Mouse (Mus musculus) spleen, postnatal 14 days (tissue): ENCODE data around the gene Apaf1.
A peak's percentile ranks its signal among the peaks of the same experiment; 100 is the strongest.

ENCODE experiments used
- DNase-seq, 2 experiments: peaks; one replicate each; pipeline ENCODE4 v3.0.0; 2021 to 2022; ENCODE audit warnings: low spot score in 2 of 2

The Apaf1 gene

DNA sequence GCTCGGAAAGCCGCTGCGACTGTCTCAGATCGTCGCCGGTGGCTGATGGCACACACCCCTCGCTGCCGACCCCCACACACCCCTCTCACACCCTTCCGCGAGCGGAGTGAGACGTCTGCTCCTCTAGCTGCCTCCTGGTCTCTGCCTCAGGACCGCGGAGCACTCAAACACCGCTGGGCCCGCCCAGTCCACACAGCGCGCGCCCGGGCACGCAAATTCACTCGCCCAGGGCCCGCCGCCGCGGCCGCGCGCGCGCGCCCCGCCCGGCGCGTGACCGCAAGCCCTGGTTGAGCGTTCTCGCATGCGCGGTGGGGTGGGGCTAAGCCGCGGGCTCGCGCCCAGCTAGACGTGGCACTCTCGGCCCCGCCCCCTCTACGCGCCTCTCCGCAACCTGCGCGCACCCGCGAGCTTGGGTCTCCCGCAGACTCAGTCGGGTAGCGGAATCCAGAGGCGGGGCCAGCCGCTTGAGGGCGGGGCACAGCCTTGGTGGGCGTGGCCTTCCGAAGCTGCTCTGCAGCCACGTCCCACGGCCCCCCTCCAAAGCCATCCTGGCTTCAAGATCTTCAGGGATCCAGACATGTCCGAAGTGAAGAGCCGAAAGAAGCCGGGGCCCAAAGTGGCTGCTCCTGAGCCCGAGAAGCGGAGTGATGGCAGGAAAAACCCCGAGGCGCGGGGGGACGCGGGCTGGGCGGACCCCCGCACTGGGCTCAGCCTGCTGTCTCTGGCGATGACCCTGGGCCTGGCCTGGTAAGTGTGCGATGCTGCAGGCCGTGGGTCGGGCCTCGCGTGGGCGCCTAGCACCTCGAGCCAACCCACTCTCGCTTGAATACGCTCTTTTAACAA, at the start of gene Apaf1, which contains the start of gene Ikbip:
TSS of gene Apaf1 (minus strand) at position 221 of the 843 bp plus-strand sequence.
TSS of gene Ikbip (plus strand) at position 391 of the 843 bp plus-strand sequence.
- DNase-seq, result peak; percentile 100

DNA sequence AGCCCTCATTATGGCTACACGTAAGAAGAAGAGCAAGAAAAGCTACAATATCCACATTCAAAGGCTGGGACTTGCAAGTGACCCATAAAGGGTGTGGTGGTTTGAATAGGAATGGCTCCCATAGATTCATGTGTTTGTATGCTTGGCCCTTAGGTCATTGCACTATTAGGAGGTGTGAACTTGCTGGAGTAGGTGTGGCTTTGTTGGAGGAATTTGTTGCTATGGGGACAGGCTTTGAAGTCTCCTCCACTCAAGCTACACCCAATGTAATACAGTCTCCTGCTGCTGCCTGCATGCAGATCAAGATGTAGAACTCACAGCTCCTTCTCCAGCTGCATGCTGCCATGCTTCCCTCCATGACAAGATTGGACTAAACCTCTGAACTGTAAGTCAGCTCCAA, 49.0 kb upstream of the Apaf1 start:
- no peak for DNase-seq

DNA sequence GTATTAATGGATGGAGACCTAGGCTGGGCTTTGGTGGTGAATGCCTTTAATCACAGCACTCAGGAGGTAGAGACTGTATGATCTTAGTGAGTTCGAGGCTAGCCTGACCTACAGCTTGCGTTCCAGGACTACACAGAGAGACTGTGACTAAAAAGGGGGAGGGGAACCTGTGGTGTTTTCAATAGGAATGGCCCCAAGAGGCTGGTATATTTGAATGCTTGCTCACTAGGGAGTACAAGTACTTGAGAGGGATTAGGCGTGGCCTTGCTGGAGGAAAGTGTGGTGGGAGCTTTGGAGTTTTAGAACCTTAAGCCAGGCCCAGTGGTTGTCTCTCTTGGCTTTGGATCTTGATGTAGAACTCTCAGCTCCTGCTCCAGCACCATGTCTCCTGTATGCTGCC, 48.2 kb upstream of the Apaf1 start:
- DNase-seq, result no peak

DNA sequence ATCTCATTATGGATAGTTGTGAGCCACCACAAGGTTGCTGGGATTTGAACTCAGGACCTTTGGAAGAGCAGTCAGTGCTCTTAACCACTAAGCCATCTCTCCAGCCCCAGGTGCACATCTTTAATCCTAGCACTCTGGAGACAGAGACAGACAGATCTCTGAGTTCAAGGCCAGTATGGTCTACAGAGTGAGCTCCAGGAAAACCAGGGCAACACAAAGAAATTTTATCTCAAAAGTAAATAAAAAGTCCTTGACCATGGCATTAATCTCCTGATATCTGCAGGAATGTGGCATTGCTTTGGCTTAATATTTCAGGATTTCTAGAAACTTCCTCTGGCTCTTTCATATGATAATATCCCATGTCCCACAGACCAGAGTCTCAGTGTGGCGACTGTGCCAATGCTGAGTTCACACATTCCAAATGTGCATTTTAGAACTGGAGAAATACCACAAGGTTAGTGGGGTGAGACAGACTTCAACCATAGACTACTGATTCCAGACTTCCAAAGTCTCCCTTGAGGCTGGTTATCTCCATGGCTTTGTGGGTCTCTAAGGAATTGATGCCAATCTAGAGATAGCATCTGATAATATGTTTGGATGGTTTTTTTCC, 46.1 kb upstream of the Apaf1 start:
- no peak for DNase-seq

DNA sequence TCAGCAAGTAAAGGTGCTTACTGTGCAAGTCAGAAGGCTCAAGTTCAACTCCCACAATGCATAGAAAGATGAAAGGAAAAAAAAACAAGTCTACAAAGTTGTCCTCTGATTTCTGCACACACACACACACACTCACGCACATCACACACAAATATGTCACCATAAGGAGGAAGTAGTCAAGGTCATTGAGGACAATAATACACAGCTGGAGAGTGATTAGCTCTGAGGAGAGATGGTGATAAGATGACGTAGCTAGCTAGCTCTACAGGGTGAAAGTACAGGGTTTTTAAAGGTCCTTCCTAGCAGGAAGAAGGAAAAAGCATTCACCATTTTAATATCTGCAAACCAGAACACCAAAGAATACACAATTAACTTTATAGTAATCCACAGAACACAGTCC, 44.8 kb upstream of the Apaf1 start:
- no peak for DNase-seq

DNA sequence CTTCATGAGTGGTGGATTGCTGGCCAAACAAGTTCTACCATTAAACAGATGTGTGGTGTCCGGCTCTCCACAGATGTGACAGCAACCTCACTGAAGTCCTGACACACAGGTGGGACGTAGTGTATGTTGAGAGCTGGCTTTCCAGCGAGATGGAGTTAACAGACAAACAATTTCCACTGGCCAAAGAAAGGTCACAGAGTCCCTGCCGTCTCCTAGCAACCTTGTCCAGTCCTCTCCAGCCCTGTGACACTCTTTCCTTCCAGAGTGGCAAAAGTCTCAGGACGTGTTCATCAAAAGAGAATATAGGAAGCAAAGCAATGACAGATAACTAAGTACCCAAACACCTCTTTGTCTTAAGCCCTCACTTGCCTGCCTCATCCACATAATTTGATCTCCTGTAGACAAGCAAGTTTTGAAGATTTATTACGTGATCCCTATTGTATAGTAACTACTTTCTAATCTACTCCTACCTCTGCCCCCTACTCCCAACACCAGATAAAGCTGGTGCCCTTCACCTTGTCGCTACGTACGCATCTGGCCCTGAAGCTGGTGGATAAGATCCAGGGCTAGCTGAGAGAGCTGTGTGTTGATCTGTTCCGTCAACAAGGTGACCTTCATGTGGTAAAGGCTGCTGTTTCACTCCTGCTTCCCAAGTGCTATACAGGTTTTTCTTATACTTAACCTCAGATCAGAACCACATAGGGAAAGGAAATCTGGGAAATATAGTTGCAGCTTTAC, 44.2 kb upstream of the Apaf1 start:
- DNase-seq, result no peak

DNA sequence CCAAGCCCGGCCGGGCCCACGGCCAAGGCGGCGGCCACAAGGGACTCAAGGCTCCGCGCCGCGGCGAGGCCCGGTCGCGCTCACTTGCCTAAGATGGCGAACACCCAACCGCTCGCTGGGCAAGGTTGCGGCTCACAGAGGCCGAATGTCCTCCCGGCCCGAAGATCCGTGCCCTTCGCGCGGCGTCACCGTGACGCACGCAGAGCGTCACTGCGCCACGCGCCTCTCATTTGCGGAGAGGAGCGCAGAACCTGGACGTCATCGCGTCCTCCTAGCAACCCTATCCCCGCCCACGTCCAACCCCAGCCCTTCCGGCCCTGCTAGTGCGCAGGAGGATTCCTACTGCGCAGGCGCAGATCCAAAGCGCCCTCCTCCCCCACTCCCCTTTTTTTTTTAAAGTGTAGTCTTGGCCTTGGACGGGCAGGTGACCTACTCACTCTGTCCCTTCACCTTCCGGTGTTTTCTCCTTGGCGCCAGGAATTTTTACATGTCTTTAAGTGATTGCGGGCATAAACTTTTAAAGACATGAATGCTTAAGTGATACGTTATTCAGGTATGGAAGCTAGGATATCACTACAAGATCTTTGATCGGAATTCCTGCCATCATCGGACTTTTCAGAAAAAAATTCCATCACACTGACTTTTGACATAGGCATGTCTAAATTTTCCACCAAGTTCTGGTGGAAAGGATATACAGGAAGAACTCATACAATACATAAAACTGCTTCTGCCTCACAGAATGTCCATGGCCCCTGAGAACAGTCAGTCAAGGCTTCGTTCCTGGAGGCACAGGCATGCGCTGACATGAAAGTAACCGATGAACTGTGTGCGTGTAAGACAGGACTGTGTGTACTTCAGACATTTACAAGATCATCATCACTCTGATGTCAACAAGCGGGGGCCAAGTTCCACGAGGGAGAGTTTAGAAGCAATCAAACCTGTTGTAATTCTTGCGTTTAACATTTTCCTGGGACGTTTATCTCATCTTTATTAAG, 41.6 kb upstream of the Apaf1 start, which contains the start of gene Slc25a3:
TSS of gene Slc25a3 (minus strand) at position 232 of the 995 bp plus-strand sequence.
- DNase-seq, result peak; percentile 97 to 99

DNA sequence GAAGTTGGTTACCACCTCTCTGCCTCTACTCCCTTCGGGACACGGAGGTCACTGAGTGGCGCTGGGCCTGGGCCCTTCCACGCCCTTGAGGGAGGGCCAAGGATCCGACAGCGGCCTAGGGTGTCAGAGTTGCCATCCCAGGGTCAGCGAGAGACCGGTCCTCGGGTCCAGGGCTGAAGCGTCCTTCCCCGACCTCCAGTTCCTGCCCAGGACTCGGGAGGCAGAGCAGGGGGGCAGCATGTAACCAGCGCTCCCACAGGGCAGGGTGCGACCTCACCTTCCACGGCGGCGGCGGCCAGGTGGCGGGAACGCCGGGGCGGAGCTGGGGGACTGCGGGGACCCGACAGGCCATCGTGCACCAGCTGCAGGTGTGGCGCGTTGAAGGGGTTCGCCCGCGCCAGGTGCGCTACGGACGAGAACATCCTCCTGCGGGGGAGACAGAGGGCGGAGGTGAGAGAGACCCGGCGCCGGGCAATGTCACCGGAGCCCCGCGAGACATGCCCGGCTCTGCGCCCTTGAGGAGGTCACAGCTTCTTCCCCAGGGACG, 40.8 kb upstream of the Apaf1 start:
- DNase-seq, result peak; percentile 31 to 52

DNA sequence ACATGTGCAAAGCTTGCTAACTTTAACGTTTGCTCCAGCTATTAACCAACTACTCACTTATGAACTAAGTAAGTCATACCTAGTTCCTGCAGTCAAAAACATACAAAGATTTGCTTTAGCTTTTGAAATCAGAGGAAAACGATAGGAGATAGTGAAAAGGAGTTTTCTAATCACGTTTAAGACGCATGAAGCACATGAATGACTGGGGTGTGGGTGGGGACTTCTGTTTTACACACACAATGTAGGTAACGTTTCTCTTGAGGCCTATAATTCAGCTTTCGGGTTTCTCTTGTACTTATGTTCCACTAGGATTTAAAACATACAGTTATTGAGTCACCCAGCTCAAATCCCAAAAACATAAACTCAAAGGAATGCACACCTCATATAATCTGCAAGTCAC, 40.1 kb upstream of the Apaf1 start:
- DNase-seq, result no peak

DNA sequence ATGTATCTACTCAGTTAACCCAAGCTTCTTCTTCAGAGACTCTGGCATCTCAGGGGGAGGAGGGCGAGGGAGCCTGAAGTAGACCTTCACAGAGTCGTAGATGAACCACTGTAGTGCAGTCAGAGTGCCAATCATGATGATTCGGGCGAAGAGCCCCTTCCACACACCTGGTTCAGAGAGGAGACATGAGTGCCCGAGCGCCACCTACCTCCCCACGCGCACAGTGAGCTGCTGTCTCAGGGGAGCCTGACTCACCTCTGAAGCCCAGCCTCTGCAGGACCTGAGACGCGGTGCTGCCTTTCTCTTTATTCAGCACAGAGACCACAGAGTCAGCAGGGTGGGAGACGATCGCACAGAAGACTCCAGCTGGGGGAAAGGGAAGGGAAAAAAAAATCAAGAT, 34.4 kb upstream of the Apaf1 start:
- no peak for DNase-seq

DNA sequence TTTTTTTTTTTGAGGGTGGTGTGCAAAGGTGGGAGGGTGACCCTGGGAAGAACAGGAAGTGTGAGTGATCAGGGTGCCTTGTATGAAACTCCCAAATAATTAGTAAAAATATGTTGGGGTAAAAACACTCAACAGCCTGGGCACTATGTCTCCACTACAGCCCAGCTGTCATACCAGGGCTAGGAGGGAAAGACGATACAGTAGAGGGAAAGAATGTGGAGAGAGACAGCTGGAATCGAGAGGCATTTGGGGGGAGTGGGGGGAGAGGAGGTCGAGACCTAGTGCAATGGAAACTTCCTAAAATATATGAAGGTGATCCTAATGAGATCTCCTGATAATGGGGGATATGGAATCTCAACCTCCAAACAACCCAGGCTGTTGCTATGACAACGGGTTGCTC, 27.3 kb upstream of the Apaf1 start:
- DNase-seq, result no peak

DNA sequence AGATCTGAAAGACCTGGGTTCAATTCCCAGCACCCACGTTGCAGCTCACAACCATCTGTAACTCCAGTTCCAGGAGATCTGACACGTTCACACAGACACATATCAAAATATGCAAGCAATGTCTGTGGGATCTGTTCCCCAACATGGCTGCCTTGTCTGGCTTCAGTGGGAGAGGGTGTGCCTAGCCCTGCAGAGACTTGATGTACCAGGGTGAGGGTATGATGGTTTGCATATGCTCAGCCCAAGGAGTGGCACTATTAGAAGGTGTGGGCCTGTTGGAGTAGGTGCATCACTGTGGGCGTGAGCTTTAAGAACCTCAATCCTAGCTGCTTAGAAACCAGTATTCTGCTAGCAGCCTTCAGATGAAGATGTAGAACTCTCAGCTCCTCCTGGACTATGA, 23.4 kb upstream of the Apaf1 start:
- DNase-seq, result no peak

DNA sequence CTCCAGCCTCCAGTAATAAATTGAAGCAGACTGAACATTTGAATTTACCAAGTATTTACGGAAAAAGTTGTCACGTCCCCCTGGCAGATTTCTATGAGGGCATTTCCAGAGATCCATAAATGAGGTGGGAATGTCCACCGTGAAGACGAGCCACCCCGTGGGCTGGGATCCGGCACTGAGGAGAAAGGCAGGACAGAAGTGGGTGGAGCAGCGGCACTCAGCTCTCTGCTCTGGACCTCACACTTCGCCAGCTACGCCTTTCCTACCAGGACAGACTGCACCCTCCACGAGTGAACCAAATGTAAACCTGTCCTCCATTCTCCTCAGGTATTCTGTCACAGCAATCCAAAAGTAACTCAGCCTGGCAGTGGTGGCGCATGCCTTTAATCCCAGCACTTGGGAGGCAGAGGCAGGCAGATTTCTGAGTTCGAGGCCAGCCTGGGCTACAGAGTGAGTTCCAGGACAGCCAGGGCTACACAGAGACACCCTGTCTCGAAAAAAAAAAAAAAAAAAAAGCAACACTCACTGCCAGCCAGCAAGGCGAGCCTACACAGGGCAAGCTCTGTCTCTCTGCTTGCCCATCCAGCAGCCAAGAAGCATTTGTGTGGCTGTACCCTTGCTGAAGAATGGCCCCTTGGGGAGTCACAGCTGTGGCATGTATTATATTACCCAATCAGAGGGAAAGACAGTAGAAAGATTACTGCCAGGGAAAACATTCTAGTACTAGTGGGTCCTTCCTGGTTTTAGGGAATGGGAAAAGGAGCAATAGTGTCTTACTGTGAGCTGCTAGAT, 20.4 kb upstream of the Apaf1 start:
- DNase-seq, result no peak

DNA sequence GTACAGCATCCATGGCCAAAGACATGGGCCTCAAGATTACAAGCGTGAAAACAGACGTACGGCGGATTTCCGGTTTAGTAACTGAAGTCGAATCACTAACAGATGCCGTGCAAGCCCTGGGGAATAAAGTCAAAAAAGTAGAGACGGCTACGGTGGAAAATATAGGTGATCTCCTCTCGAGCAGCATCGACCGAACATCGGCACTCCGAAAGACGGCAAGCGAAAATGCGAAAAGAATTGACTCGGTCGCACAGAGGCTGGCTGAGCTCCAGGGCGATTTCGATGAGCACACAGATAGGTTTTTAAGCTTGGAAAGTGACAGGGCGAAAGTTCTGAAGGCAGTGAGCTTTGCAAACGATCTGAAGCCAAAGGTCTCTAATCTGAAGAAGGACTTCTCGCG, 19.4 kb upstream of the Apaf1 start:
- no peak for DNase-seq

DNA sequence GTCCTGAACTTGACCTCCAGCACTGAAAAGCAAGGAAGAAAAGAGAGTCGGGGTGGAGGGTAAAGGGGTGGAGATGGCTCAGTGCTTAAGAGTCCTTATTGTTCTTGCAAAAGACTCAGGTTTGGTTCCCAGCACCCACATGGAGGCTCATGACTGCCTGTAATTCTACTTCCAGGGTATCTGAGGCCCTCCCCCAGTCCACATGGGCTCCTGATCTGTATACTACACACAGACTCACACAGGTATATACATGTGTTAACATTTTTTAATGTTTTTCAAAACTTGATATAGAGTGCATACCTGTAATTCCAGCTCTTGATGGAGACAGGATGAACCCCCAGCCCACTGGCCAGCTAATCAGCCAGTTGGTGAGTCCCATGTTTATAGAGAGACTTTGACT, 17.5 kb upstream of the Apaf1 start:
- no peak for DNase-seq

DNA sequence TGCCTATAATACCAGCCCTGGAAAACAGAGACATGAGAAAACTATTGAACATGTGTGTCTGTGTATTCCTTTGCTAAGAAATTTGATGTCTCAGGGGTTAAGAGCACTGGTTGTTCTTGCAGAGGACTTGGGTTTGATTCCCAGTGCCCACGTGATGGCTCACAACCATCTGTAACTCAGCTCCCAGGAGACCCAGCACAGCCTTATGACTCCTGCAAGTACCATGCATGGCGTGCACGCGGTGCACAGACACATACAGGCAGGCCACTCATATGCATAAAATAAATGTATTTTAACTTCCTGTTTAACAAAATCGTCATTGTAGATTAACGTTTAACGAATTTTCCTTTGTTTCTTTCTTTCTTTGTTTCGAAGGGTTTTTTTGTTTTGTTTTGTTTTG, 15.5 kb upstream of the Apaf1 start:
- DNase-seq, result no peak

DNA sequence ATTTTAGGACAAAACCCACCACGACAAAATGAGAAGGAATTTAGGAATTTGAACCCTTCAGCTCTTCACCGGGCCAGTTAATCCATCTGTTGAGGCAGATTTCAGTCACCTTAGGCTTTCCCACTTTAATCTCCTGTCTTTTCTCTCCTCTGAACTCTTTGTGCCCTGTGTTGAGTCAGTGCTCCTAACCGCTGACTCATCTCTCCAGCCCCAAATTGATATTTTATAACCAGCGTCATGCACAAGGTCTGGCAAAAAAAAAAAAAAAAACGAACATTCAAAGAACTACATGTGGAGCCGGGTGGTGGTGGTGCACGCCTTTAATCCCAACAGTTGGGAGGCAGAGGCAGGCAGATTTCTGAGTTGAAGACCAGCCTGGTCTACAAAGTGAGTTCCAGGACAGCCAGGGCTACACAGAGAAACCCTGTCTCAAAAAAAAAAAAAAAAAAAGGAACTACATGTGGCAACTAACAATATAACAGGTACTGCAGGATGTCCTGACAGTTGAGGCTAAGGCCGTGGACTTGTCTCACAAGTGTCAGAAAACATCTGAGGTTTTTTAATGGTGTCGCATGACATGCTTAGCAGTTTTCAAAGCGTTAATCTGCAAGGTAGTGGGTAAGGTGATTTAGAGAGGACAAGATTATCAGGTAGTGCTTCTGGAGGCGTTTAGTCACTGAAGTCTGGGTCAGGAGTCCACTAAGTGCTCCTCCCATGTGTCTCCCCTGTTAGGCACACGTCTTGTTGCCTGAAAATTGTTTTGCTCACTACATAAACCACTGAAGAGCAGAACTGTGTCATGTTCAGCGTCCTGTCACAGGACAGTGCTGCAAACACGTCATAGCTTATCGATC, 11.9 kb upstream of the Apaf1 start:
- no peak for DNase-seq

DNA sequence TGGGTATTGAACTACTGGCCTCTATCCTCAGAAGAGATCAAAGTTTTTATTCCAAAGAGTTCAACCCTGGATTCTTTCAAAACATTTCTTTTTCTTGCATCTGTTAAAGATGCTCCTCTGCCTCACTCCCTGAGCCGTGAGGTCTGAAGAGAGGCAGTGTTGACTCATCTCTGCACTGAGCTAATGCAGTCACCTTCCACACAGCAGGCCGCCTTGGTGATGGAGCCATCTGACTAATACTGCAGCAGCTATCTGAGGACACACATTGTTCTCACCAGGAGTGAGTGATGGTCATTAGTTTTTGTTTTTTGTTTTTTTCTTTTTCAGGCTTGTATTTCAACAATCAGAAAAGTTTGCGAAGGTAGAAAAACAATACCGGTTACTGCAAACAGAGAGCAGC, 10.2 kb upstream of the Apaf1 start:
- DNase-seq, result no peak

DNA sequence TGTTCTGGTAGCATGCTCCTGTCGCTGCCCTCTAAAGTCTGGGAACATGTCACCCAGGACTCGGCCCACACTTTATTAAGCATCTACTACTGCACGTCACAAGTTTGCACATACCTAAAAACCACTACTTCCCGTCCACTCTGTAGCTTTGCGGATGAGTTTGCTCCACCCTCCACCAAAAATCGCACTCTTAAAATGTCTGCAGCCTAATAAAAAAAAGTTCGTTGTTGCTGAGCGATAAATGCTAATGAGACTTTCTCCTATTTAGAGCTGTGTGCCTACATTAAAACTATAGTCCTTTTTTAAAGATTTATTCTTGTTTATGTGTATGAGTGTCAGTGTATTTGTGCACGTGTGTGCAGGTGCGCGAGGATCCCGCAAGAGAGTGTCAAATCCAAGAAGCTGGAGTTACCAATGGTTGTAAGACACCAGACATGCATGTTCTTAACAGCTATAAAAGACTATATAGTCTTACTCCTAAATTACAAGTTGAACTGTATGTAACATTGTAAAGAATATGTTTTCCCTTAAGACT, 890 bp upstream of the Apaf1 start:
- no peak for DNase-seq
